In genomic region chr3:79034457-79034856, GRCm38 (mm10) we compare ENCODE assay signal across 13 mouse cellular contexts.
"Had no signal": no experiment of that assay in that cellular context is flagged by ENCODE, and none has a peak within 500 bp of the region (broad histone marks: within the 10 kb centered on the region; RNA-seq: fewer than 3 reads in every experiment).

No protein-coding gene starts in this region.

- DNase-seq: liver, postnatal 0 days; lung, adult 2 months; lung, postnatal 4 days; midbrain, embryonic 14.5 days; retina, postnatal 1 day; right cerebral cortex, adult 18-20 months; right cerebral cortex, postnatal 25 days; right cerebral cortex, postnatal 4 days; spleen, adult 18-20 months; thymus, adult 18-20 months; thymus, postnatal 14 days; thymus, postnatal 36 days had no signal

- ATAC-seq: liver, postnatal 0 days; lung, postnatal 0 days had no signal
